Mouse (Mus musculus): ENCODE measurements around the gene Anapc10. TPM values are rescaled to one million over a fixed set of nuclear protein-coding genes. Genes with fewer than 3 reads are reported as not detected.
"Not testable (repeated sequence)": the region's sequence is repeated elsewhere in the genome, so short reads cannot be mapped to it uniquely, and the experiment has no call there.

Gene Anapc10
- polyA plus RNA-seq, 1 experiment from 2014 or later, result 14.5 TPM

DNA sequence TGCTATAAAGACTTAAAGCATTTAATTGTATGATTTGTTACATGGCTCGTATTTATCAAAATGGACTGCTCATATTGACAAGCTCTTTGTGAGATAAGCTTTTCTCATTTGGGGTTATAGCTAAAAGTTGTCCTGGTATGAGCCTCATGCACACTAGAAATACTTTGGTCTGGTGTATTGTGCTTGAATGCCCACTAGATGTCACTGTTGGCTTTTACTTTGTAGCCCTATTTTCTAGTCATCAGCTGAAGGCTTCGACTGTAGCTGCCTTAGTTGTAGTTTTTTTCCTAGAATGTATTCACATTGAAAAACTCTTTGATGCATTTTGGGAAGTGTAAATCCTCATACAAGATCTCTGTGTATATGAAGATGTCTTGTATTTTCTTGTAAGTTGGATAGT, 22.7 kb downstream of the Anapc10 start:
- DNase-seq (no peak), ATAC-seq (no peak)
- 11% methylated on average over 2 of the region's 2 CpGs for WGBS (ENCODE audit: insufficient replicate concordance)
- Histone ChIP-seq H3K27me3 (ENCODE audit: insufficient read depth, low read length) (no peaks in the 10 kb centered on the region), H3K4me3 (ENCODE audit: low read depth, low read length) (no peak overlapping the region), H3K4me2 (ENCODE audit: low read depth, low read length) (no peak overlapping the region), H3K9me3 (ENCODE audit: low read length) (no peaks in the 10 kb centered on the region), H3K36me3 (replicated peaks; ENCODE audit: insufficient read depth, low read length) (peaks cover 6% of the 10 kb centered on the region; the same call in 1 of the 2 replicates), H3K27ac (ENCODE audit: low read depth) (no peak overlapping the region), H3K4me1 (ENCODE audit: insufficient read depth) (no peaks in the 10 kb centered on the region), H3K9ac (replicated peaks) (no peak overlapping the region)
- TF ChIP-seq CTCF (IDR thresholded peaks at IDR 0.05; ENCODE audit: low read depth) (peak; percentile 87), EP300 (IDR thresholded peaks at IDR 0.05; ENCODE audit: low read depth) (no peak)

DNA sequence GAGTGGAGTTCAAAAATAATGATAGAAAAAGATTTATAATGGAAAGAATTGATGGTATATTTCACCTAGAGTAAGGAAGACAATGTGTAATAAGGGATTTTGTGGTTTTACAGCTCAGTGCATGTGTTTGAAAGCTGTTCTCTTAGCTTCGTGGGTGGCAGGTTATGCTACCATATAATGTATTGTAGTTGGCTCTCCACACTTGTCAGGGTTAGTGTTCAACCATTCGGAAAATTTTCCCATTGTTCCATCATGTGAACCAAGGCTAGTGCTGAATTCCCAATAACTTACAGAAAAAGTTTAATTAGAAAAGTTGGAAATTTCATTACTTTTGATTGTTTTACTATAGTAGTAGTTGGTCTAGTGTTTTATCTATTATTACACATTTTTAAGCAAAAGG, 36.6 kb downstream of the Anapc10 start:
- TF ChIP-seq EP300 (IDR thresholded peaks at IDR 0.05; ENCODE audit: low read depth) (no peak), CTCF (IDR thresholded peaks at IDR 0.05; ENCODE audit: low read depth) (no peak)
- Histone ChIP-seq H3K4me3 (ENCODE audit: low read depth, low read length) (no peak overlapping the region), H3K27ac (ENCODE audit: low read depth) (no peak overlapping the region), H3K9me3 (ENCODE audit: low read length) (no peaks in the 10 kb centered on the region), H3K27me3 (ENCODE audit: insufficient read depth, low read length) (no peaks in the 10 kb centered on the region), H3K36me3 (replicated peaks; ENCODE audit: insufficient read depth, low read length) (no peaks in the 10 kb centered on the region; the same call in 1 of the 2 replicates), H3K4me2 (ENCODE audit: low read depth, low read length) (no peak overlapping the region), H3K9ac (replicated peaks) (no peak overlapping the region), H3K4me1 (ENCODE audit: insufficient read depth) (no peaks in the 10 kb centered on the region)
- 69% methylated on average over 2 of the region's 2 CpGs for WGBS (ENCODE audit: insufficient replicate concordance)
- DNase-seq, result no peak
- no peak for ATAC-seq

DNA sequence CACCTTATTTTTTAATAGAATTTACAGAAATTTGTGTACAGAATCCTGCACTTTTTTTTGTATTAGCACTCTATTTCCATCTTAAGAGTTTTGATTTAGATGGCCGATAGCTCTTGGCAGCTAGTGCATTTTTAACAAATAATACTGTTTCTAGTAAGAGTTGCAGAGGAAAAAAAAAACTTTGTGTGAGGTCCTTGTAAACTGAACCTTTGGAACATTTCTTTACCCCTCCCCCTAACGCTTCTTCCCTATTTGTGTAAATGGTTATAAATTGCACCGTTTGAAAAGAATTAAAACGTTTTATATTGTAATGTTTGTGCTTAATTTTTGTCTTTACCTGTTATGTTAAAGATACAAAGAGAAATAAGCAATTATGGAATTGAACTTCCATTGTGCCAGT, 37.0 kb downstream of the Anapc10 start:
- Histone ChIP-seq H3K4me3 (ENCODE audit: low read depth, low read length) (no peak overlapping the region), H3K36me3 (replicated peaks; ENCODE audit: insufficient read depth, low read length) (no peaks in the 10 kb centered on the region; the same call in 1 of the 2 replicates), H3K4me1 (ENCODE audit: insufficient read depth) (no peaks in the 10 kb centered on the region), H3K27me3 (ENCODE audit: insufficient read depth, low read length) (no peaks in the 10 kb centered on the region), H3K9me3 (ENCODE audit: low read length) (no peaks in the 10 kb centered on the region), H3K27ac (ENCODE audit: low read depth) (no peak overlapping the region), H3K9ac (replicated peaks) (no peak overlapping the region), H3K4me2 (ENCODE audit: low read depth, low read length) (no peak overlapping the region)
- WGBS (ENCODE audit: insufficient replicate concordance), result 73% methylated on average over 4 of the region's 4 CpGs
- ATAC-seq (no peak), DNase-seq (no peak)
- no peak for TF ChIP-seq EP300 (IDR thresholded peaks at IDR 0.05; ENCODE audit: low read depth)

DNA sequence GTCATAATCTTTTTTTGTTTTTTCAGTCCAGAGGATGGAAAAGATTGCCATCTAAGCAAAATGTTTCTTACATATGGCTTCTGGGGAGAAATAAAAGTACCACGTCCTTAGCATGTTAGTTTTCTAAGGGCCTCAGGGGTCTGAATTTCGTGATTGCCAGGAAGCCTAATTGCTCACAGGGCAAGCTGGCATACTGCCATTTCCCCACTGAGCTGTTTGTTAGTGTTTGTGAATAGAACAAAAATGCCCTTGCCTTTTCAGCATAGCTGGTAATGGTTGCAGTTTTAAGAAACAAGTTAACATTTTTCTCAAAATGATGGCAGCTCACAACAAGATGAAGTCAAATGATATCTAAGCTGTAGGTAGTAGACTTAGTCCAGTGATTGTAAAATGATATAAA, 38.7 kb downstream of the Anapc10 start:
- Histone ChIP-seq H3K9me3 (ENCODE audit: low read length) (no peaks in the 10 kb centered on the region), H3K4me2 (ENCODE audit: low read depth, low read length) (no peak overlapping the region), H3K27ac (ENCODE audit: low read depth) (no peak overlapping the region), H3K9ac (replicated peaks) (no peak overlapping the region), H3K36me3 (replicated peaks; ENCODE audit: insufficient read depth, low read length) (no peaks in the 10 kb centered on the region; the same call in 1 of the 2 replicates), H3K4me1 (ENCODE audit: insufficient read depth) (no peaks in the 10 kb centered on the region), H3K27me3 (ENCODE audit: insufficient read depth, low read length) (no peaks in the 10 kb centered on the region), H3K4me3 (ENCODE audit: low read depth, low read length) (no peak overlapping the region)
- ATAC-seq (no peak), DNase-seq (no peak)
- WGBS (ENCODE audit: insufficient replicate concordance), result 71% methylated on average over 2 of the region's 2 CpGs
- no peak for TF ChIP-seq EP300 (IDR thresholded peaks at IDR 0.05; ENCODE audit: low read depth)
- no peak for TF ChIP-seq CTCF (IDR thresholded peaks at IDR 0.05; ENCODE audit: low read depth)

DNA sequence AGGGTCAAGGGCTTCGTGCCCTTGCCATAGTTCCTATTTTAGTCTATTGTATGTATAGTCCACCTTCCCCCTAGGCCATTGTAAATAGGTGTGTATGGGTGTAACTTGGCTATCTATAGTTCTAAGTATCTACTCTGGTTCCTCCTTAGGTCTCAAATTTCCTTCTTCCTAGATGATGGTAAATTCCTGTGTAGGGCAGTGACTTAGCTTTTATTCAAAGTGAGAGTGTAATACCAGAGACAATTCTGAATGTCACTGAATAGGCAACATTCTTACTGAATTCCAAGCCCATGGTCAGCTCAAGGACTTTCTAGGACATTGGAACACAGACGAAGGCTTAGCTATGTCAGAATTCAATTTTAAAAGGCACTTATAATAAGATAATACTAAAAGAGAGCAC, 83.3 kb downstream of the Anapc10 start:
- DNase-seq; H3K36me3 ChIP-seq (replicated peaks; ENCODE audit: insufficient read depth, low read length); H3K9ac ChIP-seq (replicated peaks); H3K4me1 ChIP-seq (ENCODE audit: insufficient read depth); H3K4me3 ChIP-seq (ENCODE audit: low read depth, low read length); H3K4me2 ChIP-seq (ENCODE audit: low read depth, low read length); ATAC-seq; H3K27ac ChIP-seq (ENCODE audit: low read depth); H3K9me3 ChIP-seq (ENCODE audit: low read length); H3K27me3 ChIP-seq (ENCODE audit: insufficient read depth, low read length): not testable (repeated sequence)
- WGBS (ENCODE audit: insufficient replicate concordance), result 74% methylated on average over 2 of the region's 2 CpGs

DNA sequence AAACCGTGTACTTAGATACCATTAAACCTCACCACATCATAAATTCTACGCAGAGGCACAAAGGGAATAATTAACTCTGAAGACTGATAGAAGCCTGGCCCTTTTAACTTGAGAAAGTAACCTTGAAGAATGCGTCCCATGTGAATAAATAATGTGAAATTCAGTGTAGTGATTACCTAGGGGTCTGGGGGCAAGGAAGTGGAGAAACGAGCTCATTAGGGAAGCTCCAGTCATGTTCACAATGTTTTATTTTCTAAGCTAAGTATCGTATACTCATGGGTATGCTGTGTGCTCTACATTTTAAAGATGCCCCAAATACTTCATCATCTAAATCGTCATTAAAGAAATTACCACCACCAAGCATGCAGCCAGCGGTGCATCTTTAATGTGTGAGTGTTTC, 85.1 kb downstream of the Anapc10 start:
- H3K27me3 ChIP-seq (ENCODE audit: insufficient read depth, low read length), result no peaks in the 10 kb centered on the region
- no peaks in the 10 kb centered on the region for H3K9me3 ChIP-seq (ENCODE audit: low read length)
- WGBS (ENCODE audit: insufficient replicate concordance), result 76% methylated on average over 7 of the region's 7 CpGs
- no peak overlapping the region for H3K4me3 ChIP-seq (ENCODE audit: low read depth, low read length)
- H3K27ac ChIP-seq (ENCODE audit: low read depth), result no peak overlapping the region
- TF ChIP-seq EP300 (IDR thresholded peaks at IDR 0.05; ENCODE audit: low read depth) (no peak), CTCF (IDR thresholded peaks at IDR 0.05; ENCODE audit: low read depth) (no peak)
- H3K4me2 ChIP-seq (ENCODE audit: low read depth, low read length), result no peak overlapping the region
- no peaks in the 10 kb centered on the region for H3K4me1 ChIP-seq (ENCODE audit: insufficient read depth)
- DNase-seq (no peak), ATAC-seq (no peak)
- no peaks in the 10 kb centered on the region for H3K36me3 ChIP-seq (replicated peaks; ENCODE audit: insufficient read depth, low read length)
- H3K9ac ChIP-seq (replicated peaks), result no peak overlapping the region

DNA sequence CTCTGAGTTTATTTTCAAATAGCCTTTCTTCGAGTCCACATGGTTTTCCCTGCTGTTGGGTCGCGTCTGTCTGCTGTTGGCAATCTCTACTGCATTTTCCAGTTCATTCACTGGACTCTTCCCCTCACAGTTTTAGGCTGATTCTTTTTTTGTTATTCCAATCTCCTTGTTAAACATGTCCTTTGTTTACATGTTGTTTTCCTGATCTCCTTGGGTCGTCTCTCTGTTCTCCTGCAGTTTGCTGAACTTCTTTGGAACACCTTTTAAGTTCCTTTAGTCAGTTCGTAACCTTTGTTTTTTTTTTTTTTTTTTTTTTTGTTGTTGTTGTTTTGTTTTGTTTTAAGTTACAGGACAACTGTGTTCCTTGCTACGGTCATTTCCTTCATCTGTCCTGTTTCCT, 92.9 kb downstream of the Anapc10 start:
- no peak overlapping the region for H3K9ac ChIP-seq (replicated peaks)
- no peak overlapping the region for H3K4me2 ChIP-seq (ENCODE audit: low read depth, low read length)
- H3K27me3 ChIP-seq (ENCODE audit: insufficient read depth, low read length), result no peaks in the 10 kb centered on the region
- TF ChIP-seq CTCF (IDR thresholded peaks at IDR 0.05; ENCODE audit: low read depth) (no peak), EP300 (IDR thresholded peaks at IDR 0.05; ENCODE audit: low read depth) (no peak)
- ATAC-seq, result no peak
- no peaks in the 10 kb centered on the region for H3K9me3 ChIP-seq (ENCODE audit: low read length)
- no peak overlapping the region for H3K27ac ChIP-seq (ENCODE audit: low read depth)
- 73% methylated on average over 6 of the region's 6 CpGs for WGBS (ENCODE audit: insufficient replicate concordance)
- no peaks in the 10 kb centered on the region for H3K4me1 ChIP-seq (ENCODE audit: insufficient read depth)
- no peak for DNase-seq
- no peaks in the 10 kb centered on the region for H3K36me3 ChIP-seq (replicated peaks; ENCODE audit: insufficient read depth, low read length)
- H3K4me3 ChIP-seq (ENCODE audit: low read depth, low read length), result no peak overlapping the region
